Mouse (Mus musculus): ENCODE measurements around the gene Coro1b. TPM values are rescaled to one million over a fixed set of nuclear protein-coding genes. Genes with fewer than 3 reads are reported as not detected.

Gene Coro1b
- total RNA-seq, 2 experiments from 2014 or later, result 91.1 to 102 TPM

DNA sequence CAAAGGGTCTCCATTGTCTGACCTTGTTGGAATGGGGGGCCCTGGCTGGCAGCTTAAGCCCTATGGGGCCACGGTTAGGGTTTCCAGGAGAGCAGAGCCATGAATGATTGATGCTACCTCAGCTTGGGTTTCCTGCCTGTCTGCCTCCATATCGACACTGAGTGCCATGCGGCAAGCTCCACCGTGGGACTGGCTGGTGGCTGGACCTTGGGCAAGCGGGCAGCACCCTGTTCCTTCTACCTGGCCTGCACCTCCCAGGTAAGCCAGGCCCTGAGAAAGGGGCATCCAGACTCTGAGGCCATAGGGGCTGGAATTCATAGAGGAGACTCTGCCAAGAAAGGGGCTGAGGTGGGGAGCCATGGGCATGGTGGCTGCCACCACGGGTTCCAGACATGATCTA lies 8.3 kb upstream of the Coro1b start:
- no peak for DNase-seq (ENCODE audit: low spot score in 2 of 2)

DNA sequence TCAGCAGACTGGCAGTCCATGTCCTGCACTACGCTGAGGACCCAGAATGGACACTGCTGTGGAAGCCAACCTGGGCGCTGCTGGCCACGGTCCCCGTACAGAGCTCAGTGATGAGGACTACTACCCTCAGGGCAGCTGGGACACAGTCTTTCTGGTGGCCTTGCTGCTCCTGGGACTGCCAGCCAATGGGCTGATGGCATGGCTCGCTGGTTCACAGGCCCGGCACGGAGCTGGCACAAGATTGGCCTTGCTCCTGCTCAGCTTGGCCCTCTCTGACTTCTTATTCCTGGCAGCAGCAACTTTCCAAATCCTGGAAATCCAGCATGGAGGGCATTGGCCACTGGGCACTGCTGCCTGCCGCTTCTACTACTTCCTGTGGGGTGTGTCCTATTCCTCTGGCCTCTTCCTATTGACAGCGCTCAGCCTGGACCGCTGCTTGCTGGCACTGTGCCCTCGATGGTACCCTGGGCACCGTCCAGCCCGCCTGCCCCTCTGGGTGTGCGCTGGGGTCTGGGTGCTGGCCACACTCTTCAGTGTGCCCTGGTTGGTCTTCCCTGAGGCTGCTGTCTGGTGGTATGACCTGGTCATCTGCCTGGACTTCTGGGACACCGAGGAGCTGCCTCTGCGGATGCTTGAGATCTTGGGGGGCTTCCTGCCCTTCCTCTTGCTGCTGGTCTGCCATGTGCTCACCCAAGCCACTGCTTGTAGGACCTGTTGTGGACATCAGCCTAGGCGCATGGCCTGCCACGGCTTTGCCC lies 5.8 kb upstream of the Coro1b start:
- DNase-seq (ENCODE audit: low spot score in 2 of 2), result no peak

DNA sequence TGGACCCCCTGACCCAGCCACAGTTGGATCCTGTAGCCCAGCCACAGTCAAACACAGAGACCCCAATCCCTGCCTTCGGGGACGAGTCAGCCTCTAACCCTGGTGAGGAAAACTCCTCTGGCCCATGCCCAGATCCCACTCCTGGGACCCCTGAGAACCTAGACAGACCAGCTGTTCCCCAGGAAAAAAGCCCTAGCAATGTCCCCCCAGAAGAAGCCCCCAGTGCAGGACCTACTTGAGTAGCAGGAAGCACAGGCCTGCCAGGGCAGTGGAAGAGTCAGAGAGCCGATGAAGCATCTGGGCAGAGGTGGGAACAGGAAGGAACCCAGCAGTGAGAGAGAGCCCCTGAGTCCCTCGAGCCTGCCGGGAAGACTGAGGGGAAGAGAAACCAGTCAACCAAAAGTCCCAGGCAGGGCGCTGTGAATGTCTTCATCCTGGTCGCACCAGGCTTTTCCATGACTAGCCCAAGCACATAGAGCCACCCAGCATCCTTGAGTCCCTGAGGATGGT lies 4.6 kb upstream of the Coro1b start, which contains the start of gene Cabp4:
Gene Cabp4, minus strand, starts transcription at position 275 of the 510 bp plus-strand sequence.
- no peak for DNase-seq (ENCODE audit: low spot score in 2 of 2)

DNA sequence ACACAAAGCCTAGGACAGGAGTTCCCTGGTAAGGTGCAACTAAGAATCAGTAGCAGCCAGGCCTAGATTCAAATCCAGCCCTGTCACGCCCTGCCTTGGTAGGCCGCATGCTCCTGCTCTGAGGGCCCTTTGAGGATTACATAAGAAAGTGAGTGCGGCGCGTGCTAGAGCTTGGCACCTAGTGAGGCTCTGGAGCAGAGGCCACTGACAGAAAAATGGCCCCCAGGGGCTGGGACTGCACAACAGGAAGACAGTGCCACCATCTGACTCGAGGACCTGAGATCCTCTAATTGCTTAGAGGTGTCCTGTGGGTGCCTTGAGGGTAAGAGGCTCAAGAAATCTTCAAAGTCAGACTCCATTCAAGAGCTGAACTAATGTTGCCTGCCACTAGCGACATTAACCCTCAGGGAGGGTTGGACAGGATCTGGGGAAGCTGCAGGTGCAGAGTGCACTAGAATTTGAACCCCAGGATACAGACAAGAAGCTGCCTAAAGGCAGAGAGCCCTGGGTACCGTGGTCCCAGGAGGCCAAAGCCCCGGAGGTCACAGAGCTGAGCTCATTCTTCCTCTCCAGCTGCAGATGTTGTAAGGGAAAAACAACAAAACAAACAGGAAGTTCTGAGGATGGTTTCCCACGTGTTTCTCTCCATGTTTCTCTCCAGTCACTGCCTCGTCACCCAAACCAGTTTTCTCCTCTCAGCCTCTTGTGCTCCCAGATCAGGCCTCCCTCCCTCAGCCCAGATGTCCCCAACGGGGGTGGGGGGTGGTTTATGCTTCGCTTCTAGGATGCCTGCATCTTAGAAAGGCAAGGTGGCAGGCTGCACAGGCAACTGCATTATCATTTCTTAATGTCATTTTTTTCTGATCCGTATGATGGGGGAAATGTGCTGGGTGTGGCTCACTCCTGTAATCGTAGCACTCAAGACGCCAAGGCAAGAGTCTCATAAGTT lies 3.6 kb upstream of the Coro1b start:
- DNase-seq (ENCODE audit: low spot score in 2 of 2), result no peak

DNA sequence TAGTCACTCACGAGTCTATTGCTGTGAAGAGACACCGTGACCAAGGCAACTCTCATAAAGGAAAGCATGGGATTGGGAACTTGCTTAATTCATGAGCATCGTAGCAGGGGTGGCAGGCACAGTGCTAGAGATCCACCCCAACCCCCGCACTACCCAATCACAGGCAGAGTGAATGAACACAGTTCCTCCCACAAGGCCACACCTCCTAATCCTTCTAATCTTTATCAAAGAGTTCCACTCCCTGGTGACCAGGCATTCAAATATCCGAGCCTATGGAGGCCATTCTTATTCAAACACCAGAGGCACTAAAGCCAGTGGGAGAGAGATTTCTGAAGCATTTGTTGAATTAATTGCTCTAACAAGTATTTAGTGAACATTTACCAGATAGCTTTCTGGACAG lies 2.5 kb upstream of the Coro1b start:
- DNase-seq (ENCODE audit: low spot score in 2 of 2), result no peak

DNA sequence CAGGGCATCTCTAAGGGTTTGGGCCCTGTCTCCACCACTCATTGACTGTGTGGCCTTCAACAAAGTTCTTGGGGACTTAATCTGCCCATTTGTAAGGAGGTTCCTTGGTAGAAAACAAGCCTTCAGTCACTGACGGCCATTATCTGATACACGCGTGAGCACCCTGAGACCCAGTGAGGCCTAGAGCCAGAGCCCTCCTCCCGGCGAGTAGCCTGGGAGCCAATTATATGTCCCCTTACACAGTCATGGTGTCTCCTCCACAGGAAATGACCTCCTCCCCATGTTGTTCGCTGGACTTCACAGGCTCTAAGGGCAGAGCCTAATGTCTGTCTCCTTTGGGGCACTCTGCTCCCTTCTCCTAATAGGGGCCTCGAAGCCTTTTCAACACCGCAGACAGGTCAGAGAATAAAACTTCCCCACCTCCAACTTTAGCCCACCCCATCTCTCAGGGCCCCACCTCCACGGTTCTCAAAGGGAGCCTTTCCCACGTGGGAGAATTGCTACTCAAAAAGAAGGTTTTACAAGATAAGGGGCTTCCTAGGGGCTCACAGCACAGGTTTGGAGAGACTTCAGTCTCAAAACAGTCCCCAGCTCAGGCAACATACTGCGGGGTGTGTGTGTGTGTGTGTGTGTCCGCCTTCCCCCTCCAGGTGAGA lies 1.9 kb upstream of the Coro1b start:
- DNase-seq (ENCODE audit: low spot score in 2 of 2), result no peak

DNA sequence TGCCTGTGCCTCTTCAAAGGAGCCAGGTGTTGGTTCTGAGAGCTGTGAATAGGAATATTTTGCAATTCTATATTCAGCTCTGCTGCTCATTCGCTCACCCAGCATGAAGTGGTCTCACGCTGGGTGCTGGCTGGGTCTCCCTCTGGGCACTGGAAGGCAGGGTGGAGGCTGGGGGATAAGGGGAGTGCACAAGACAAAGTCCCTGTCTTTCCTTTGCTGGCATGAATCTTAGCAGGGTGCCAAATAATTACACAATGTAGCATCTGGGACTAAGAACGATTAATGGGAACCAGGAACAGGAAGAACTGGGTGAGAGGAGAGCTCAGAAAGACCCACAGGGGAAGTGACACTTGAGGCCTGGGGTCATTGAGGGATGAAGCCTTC lies 1.4 kb upstream of the Coro1b start:
- no peak for DNase-seq (ENCODE audit: low spot score in 2 of 2)

DNA sequence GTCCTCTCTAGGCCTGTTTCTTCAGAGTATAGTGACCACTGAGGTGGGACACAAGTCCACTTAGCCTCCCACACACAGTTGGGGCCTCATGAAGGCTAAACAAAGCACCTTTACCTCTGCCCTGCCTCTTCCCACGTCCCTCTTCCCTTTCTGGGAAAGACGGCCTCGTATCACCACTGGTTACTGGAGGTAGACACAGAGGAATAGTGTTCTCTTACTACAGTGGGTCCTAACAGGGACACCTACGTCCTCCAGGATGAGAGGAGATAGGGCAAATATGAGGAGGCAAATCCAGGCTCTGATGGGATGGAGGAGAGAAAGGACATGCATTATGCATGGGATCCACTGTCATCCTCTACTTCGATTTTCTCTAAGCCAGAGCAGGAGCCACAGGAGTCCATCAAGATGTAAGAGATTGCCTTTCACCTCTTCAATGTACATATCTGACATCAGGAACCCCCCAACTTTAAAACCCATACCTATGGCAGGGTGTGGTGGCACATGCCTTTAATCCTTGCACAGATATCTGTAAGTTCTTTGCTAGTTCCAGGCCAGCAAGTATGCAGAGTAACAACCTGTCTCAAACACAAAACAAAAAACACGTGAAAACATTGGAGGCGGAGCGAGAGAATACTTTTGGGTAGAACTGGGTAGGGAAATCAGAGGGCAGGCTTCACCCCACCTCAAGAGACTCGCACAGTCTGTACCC lies 483 bp upstream of the Coro1b start:
- DNase-seq (ENCODE audit: low spot score in 2 of 2), result no peak

DNA sequence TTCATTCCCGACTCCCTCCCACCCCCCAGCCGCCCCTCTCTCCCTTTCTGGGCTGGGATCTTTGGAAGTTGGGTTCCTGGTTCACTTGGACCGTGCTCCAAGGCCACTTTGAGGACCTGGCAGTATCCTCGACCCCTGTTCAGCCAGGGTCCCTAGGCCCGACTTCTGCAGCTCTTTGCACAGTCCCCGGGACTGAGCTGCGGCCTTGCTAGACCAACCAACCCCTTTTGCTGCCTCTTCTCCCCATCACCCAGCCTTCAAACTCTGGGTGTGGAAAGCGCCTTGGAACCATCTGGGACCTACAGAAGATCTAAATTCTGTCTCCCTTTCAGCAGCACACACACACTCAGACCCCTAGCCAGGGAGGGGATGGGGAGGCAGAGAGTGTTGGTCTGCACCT lies 400 bp downstream of the Coro1b start:
- DNase-seq (ENCODE audit: low spot score in 2 of 2), result no peak

DNA sequence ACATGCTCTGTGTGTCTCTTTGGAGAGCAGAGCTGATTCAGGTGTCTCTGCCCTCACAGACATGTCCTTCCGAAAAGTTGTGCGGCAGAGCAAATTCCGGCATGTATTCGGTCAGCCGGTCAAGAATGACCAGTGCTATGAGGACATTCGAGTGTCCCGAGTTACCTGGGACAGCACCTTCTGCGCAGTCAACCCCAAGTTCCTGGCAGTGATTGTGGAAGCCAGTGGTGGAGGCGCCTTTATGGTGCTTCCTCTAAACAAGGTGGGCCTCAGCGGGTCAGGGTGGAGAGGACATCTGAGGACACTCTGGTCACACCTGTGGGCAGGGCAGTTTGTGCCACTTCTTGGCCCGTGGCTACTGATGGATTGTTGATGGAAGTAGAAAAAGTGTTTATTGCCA lies 864 bp downstream of the Coro1b start:
- DNase-seq (ENCODE audit: low spot score in 2 of 2), result no peak

DNA sequence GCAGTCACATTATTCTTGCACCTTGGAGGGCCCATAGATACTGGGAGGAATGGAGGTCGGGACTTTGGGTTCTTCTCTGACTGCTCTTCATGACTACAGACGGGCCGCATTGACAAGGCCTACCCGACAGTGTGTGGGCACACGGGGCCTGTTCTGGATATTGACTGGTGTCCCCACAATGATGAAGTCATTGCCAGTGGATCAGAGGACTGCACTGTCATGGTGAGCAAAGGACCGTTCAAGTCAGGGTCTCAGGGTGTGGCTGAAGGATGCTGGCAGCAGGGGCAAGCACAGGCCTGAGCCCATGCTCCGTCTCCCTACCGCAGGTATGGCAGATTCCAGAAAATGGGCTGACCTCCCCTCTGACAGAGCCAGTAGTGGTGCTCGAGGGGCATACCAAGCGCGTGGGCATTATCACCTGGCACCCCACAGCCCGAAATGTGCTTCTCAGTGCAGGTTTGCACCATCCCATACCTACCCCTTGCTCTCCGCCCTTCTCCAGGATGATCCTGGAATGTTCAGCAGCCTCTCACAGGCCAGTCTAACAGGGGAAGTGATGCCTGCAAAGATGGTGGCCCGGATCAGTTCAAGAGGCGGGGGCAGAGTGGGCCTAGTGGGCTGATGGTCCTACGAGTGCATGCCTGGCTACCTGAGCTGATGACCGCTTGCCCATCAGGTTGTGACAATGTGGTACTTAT lies 1.5 kb downstream of the Coro1b start:
- no peak for DNase-seq (ENCODE audit: low spot score in 2 of 2)

DNA sequence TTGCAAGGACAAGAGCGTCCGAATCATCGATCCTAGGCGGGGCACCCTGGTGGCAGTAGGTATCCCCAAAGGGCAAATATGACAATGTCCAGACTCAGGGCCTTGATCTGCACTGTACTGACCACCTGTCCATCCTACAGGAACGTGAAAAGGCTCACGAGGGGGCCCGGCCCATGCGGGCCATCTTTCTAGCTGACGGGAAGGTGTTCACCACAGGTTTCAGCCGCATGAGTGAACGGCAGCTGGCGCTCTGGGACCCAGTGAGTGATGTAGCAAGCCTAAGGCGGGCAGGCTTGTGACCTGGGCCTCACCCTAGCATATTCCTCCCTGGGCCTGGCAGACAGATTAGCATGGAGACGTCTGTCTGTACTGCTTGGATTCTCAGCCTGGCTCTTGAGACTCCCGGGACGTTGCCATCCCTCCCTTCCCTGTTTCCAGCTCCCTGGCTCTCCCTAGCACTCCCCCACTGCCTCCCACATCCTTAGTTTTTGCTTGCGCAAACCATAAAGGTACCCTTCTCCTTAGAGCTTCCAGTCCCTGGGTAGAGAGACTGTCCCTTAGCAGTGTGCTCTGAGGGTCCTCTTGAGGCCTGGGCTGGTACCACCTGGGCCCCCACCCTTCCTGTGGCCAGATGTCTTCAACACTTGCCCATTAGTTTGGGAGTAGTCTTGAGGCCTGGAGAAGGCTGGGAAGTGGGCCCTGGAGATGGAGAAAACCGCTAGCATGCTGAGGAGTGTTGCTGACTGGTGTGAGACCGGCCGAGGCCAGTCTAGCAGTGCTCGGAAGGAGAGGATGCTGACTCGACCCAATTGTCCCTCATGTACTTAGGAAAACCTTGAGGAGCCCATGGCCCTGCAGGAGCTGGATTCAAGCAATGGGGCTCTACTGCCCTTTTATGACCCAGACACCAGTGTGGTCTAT lies 2.4 kb downstream of the Coro1b start:
- DNase-seq (ENCODE audit: low spot score in 2 of 2), result no peak

DNA sequence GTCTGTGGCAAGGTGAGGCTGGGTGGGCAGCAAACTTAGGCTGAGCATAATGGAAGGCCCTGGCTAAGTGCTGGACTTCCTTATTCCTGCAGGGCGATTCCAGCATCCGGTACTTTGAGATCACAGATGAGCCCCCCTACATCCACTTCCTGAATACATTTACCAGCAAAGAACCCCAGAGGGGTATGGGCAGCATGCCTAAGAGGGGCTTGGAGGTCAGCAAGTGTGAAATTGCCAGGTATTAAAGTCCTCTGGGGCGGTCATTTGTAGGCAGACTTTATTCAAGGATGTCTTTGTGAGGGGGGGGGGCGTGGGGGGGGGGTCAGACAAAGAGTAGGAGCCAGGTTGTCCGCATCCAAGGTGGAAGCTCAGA lies 3.1 kb downstream of the Coro1b start:
- DNase-seq (ENCODE audit: low spot score in 2 of 2), result no peak

DNA sequence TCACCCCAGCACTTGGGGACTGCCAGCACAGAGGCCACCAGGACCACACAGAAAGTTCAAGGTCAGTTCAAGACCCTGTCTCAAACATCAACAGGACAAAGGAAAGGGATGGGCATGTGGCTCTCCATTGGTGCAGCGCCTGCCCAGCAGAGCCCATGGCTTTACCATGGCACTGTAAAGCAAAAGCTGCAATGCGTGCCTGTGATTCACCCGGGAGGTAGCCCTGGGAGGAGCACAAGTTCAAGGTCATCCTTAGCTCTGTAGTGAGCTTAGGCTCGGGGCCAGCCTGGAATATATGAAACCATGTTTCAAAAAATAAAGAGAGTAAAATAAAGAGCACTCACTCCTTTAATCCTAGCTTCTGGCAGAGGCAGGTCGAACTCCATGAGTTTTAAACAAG lies 3.5 kb downstream of the Coro1b start:
- no peak for DNase-seq (ENCODE audit: low spot score in 2 of 2)

DNA sequence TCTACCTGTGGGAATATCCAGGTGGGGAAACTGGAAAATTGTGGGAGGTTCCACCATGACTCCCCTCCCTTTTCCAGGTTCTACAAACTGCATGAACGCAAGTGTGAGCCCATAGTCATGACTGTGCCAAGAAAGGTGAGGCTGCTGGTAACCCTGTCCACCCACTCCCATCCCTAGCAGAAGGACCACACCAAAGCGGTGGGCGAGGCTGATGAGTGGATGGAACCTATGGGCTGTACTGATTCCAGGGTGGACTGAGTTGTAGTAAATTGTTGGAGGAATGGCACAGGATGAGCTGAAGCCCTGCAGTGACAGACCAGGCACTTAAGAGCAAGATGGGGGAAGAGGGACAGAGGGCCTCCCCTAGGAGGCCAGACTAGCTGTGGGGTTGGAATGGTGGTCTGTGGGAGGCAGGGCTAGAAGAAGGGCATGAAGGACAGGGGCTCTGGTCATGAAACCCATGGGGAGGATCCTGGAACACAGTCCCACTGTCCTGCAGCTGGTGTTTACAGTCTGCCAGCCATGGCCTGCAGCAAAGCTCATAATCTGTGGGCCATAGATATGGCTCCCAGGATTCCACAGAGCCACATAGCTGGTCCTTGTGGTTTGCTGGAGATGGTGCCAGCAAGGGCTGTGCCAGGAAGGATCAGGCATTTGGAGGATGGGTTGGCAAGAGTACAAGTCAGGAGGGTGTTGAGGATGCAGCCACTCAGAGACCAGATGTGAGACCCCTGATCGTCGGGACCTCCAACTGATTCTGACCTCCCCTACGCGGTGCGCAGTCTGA lies 4.2 kb downstream of the Coro1b start:
- no peak for DNase-seq (ENCODE audit: low spot score in 2 of 2)

DNA sequence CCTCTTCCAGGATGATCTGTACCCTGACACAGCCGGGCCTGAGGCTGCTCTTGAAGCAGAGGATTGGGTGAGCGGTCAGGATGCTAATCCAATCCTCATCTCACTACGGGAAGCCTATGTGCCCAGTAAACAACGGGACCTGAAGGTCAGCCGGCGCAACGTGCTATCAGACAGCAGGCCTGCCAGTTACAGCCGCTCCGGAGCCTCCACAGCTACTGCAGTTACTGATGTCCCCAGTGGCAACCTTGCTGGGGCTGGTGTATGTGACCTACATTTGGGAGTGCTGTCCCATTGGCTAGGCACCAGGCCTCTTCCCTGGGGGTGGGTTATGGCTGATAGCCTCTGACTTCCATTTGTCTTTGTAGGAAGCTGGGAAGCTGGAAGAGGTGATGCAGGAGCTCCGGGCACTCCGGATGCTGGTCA lies 4.8 kb downstream of the Coro1b start, which contains the start of gene Ptprcap:
Gene Ptprcap, plus strand, starts transcription at position 373 of the 423 bp plus-strand sequence.
- no peak for DNase-seq (ENCODE audit: low spot score in 2 of 2)

DNA sequence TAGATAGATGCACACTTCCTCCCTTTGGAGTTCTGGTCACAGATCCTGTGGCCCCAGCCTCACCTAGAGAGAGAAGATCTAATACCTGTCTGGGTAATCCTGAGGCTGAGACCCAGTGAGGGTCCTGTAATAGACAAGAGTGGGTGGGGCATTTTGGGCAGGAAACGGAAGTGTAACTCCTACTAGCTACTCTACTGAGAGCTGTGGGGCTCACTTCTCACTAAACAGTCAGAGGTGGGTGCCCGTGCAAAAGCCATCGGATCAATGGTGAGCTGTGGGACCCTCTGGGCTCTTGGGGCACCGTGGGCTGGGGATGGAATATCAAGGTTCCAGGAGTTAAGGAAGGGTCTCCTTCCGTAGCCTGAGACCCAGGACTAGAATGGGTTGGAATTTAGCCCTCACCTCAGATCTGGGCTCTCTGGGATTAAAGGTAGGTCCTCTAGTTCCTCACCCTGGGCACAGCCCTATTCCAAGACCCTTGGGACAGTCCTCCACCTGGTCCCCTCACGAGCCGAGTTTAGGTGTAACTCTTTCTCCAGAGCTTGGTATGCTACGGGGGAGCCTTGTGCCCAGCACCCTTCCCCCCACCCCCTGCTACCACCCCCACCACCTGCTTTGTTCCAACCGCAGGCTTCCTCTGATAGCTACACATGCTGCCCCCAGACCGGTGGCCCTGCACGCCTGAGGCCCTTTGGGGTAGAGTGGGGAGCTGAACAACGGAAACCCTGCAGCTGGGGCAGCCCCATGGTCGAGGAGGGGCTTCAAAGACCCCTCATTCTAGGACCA lies 6.2 kb downstream of the Coro1b start:
- DNase-seq (ENCODE audit: low spot score in 2 of 2), result no peak

All from layer of hippocampus, postnatal 14 days (tissue).